Mouse (Mus musculus) hindbrain, embryonic 10.5 days (tissue): ENCODE data around the gene Il4ra. TPM values are rescaled to one million over a fixed set of nuclear protein-coding genes. Genes with fewer than 3 reads are reported as not detected.

ENCODE experiments used
- DNase-seq: peaks from one replicate; pipeline ENCODE4 v3.0.0-alpha.2; 2017; ENCODE audit warnings: low spot score
- H3K27ac ChIP-seq: fragments of 300-500 bp; sonication (generic); 2 replicates; pipeline ENCODE4 v1.5.1; 2016; ENCODE audit warnings: mild to moderate bottlenecking, moderate library complexity
- H3K27me3 ChIP-seq: fragments of 300-500 bp; sonication (generic); 2 replicates; pipeline ENCODE4 v1.6.1; 2016; ENCODE audit warnings: mild to moderate bottlenecking; ENCODE audit not compliant: poor library complexity, insufficient read depth, severe bottlenecking
- H3K36me3 ChIP-seq: fragments of 300-500 bp; sonication (generic); 2 replicates; pipeline ENCODE4 v1.6.1; 2016; ENCODE audit warnings: mild to moderate bottlenecking, moderate library complexity
- H3K4me1 ChIP-seq: fragments of 300-500 bp; sonication (generic); replicated peaks from 2 replicates; pipeline ENCODE4 v1.6.1; 2016; ENCODE audit warnings: mild to moderate bottlenecking
- H3K4me3 ChIP-seq: fragments of 300-500 bp; sonication (generic); 2 replicates; pipeline ENCODE4 v1.5.1; 2016; ENCODE audit warnings: mild to moderate bottlenecking, moderate library complexity
- H3K9me3 ChIP-seq: fragments of 300-500 bp; sonication (generic); 2 replicates; pipeline ENCODE4 v1.6.1; 2016; ENCODE audit warnings: mild to moderate bottlenecking, moderate library complexity
- WGBS: fragments of 180-500 bp; shearing (Covaris S2); methylation state at CpG from one replicate; pipeline ENCODE4 v1.1.7; 2016; 5-methylcytosine and 5-hydroxymethylcytosine counted together
- polyA plus RNA-seq: library from polyadenylated mRNA; unstranded; fragments of >200 nt; fragmentation: Nextera tagmentation; extraction: Ambion mirVana; gene quantifications from 2 replicates; pipeline ENCODE4 v1.2.1, GENCODE M21; 2016

Gene Il4ra
- polyA plus RNA-seq, 1 experiment from 2014 or later, result 7.2 TPM

- Histone ChIP-seq H3K4me3 (no peak overlapping the region), H3K36me3 (no peaks in the 10 kb centered on the region), H3K27ac (no peak overlapping the region), H3K4me1 (peaks cover 21% of the 10 kb centered on the region; the same call in 1 of the 2 replicates), H3K27me3 (no peaks in the 10 kb centered on the region), H3K9me3 (no peaks in the 10 kb centered on the region)
- WGBS, result 59% methylated on average over 6 of the region's 6 CpGs
- no peak for DNase-seq
These were observed 55.7 kb downstream of the Il4ra start for GRCm38 (mm10) chr7:125607384-125608182.

GRCm38 (mm10) chr7:125608183-125608688 is 56.3 kb downstream of the Il4ra start:
- Histone ChIP-seq H3K27ac (no peak overlapping the region), H3K27me3 (no peaks in the 10 kb centered on the region), H3K36me3 (no peaks in the 10 kb centered on the region), H3K9me3 (no peaks in the 10 kb centered on the region), H3K4me1 (peaks cover 16% of the 10 kb centered on the region; the same call in 1 of the 2 replicates), H3K4me3 (no peak overlapping the region)
- DNase-seq, result no peak
- WGBS, result 89% methylated on average over 4 of the region's 4 CpGs

- Histone ChIP-seq H3K27me3 (no peaks in the 10 kb centered on the region), H3K4me1 (no peaks in the 10 kb centered on the region), H3K4me3 (no peak overlapping the region), H3K27ac (no peak overlapping the region), H3K9me3 (no peaks in the 10 kb centered on the region), H3K36me3 (no peaks in the 10 kb centered on the region)
- DNase-seq, result no peak
- WGBS, result 87% methylated on average over 5 of the region's 5 CpGs
These were observed 61.7 kb downstream of the Il4ra start for GRCm38 (mm10) chr7:125613579-125613978.

GRCm38 (mm10) chr7:125615453-125615852 is 63.5 kb downstream of the Il4ra start:
- no peaks in the 10 kb centered on the region for H3K9me3 ChIP-seq
- no peak for DNase-seq
- no peak overlapping the region for H3K4me3 ChIP-seq
- no peaks in the 10 kb centered on the region for H3K4me1 ChIP-seq
- no peaks in the 10 kb centered on the region for H3K36me3 ChIP-seq
- WGBS, result 93% methylated on average over 7 of the region's 7 CpGs
- H3K27ac ChIP-seq, result no peak overlapping the region
- H3K27me3 ChIP-seq, result no peaks in the 10 kb centered on the region

GRCm38 (mm10) chr7:125618016-125618415 is 66.1 kb downstream of the Il4ra start:
- 89% methylated on average over 7 of the region's 7 CpGs for WGBS

GRCm38 (mm10) chr7:125620077-125620476 is 68.2 kb downstream of the Il4ra start:
- H3K27me3 ChIP-seq, result no peaks in the 10 kb centered on the region
- no peak overlapping the region for H3K27ac ChIP-seq
- H3K9me3 ChIP-seq, result no peaks in the 10 kb centered on the region
- no peaks in the 10 kb centered on the region for H3K36me3 ChIP-seq
- peaks cover under 1% of the 10 kb centered on the region; the same call in 1 of the 2 replicates for H3K4me1 ChIP-seq
- DNase-seq, result no peak
- 80% methylated on average over 4 of the region's 4 CpGs for WGBS
- H3K4me3 ChIP-seq, result no peak overlapping the region

More at GRCm38 (mm10) chr7:125618016-125618415, 66.1 kb downstream of the Il4ra start:
- Histone ChIP-seq H3K27ac (no peak overlapping the region), H3K4me3 (no peak overlapping the region), H3K27me3 (no peaks in the 10 kb centered on the region), H3K36me3 (no peaks in the 10 kb centered on the region), H3K4me1 (no peaks in the 10 kb centered on the region; the same call in 1 of the 2 replicates), H3K9me3 (no peaks in the 10 kb centered on the region)
- no peak for DNase-seq

- WGBS, result 77% methylated on average over 7 of the region's 7 CpGs
- H3K27me3 ChIP-seq, result no peaks in the 10 kb centered on the region
- H3K9me3 ChIP-seq, result no peaks in the 10 kb centered on the region
- no peaks in the 10 kb centered on the region for H3K36me3 ChIP-seq
- H3K4me3 ChIP-seq, result no peak overlapping the region
- peaks cover 8% of the 10 kb centered on the region; the same call in 1 of the 2 replicates for H3K4me1 ChIP-seq
- no peak for DNase-seq
- no peak overlapping the region for H3K27ac ChIP-seq
These were observed 71.1 kb downstream of the Il4ra start for GRCm38 (mm10) chr7:125622741-125623685.

- Histone ChIP-seq H3K27me3 (no peaks in the 10 kb centered on the region), H3K9me3 (peaks cover 3% of the 10 kb centered on the region; the same call in 1 of the 2 replicates), H3K27ac (no peak overlapping the region), H3K36me3 (no peaks in the 10 kb centered on the region), H3K4me1 (peaks cover 10% of the 10 kb centered on the region; the same call in 1 of the 2 replicates), H3K4me3 (no peak overlapping the region)
- DNase-seq, result no peak
- whole genome bisulfite sequencing, result 76% methylated on average over 4 of the region's 4 CpGs
These were observed 73.3 kb downstream of the Il4ra start for GRCm38 (mm10) chr7:125625219-125625618.

- H3K27ac ChIP-seq, result no peak overlapping the region
- WGBS, result 55% methylated on average over 7 of the region's 7 CpGs
- peaks cover 12% of the 10 kb centered on the region; the same call in 1 of the 2 replicates for H3K4me1 ChIP-seq
- no peaks in the 10 kb centered on the region for H3K36me3 ChIP-seq
- no peak for DNase-seq
- H3K4me3 ChIP-seq, result no peak overlapping the region
- peaks cover 3% of the 10 kb centered on the region; the same call in 1 of the 2 replicates for H3K9me3 ChIP-seq
- no peaks in the 10 kb centered on the region for H3K27me3 ChIP-seq
These were observed 73.9 kb downstream of the Il4ra start for GRCm38 (mm10) chr7:125625829-125626228.

Other genes starting within 250 kb of the Il4ra start
- 15.3 and 15.9 TPM in 2 replicates for gene Kdm8, start 107.4 kb upstream of the Il4ra start, polyA plus RNA-seq
- gene Nsmce1, start 60.5 kb upstream of the Il4ra start, polyA plus RNA-seq, result 135 and 138 TPM in 2 replicates
- gene Il21r, start 51.3 kb downstream of the Il4ra start, polyA plus RNA-seq, result 0.41 and 0.49 TPM in 2 replicates
- gene Gtf3c1, start 155.7 kb downstream of the Il4ra start, polyA plus RNA-seq, result 44.0 and 45.1 TPM in 2 replicates
- gene D430042O09Rik, start 155.8 kb downstream of the Il4ra start, polyA plus RNA-seq, result 10.2 and 11.8 TPM in 2 replicates